Mouse (Mus musculus) gastrocnemius, adult 2 months (tissue): ENCODE measurements around the gene Adrm1. TPM values are rescaled to one million over a fixed set of nuclear protein-coding genes. Genes with fewer than 3 reads are reported as not detected.
"Not testable (repeated sequence)": the region's sequence is repeated elsewhere in the genome, so short reads cannot be mapped to it uniquely, and the experiment has no call there.

Experiments used
- DNase-seq: peaks from one replicate; pipeline ENCODE4 v3.0.0; 2022
- H3K27ac ChIP-seq: fragments of 200-600 bp; 2 replicates; pipeline ENCODE4 v1.8.1; 2022; ENCODE audit warnings: mild to moderate bottlenecking
- H3K4me3 ChIP-seq: fragments of 200-600 bp; 2 replicates; pipeline ENCODE4 v1.8.1; 2022; ENCODE audit warnings: mild to moderate bottlenecking, moderate library complexity
- CTCF ChIP-seq: fragments of 200-600 bp; IDR thresholded peaks from 2 replicates; pipeline ENCODE4 v1.8.1; 2022; ENCODE audit warnings: antibody characterized with exemption, mild to moderate bottlenecking, moderate library complexity
- intact Hi-C: fragments of 180-260 bp; cut with DNase I; formaldehyde crosslinking; loops from one replicate; pipeline ENCODE4 v1.15.1; 2025
- total RNA-seq, 2 experiments: library from RNA; stranded (reverse); gene quantifications; 2 replicates each; pipeline ENCODE4 v1.2.3; 2021

Gene Adrm1
- total RNA-seq, 2 experiments from 2014 or later, result 99.5 to 121 TPM

DNA sequence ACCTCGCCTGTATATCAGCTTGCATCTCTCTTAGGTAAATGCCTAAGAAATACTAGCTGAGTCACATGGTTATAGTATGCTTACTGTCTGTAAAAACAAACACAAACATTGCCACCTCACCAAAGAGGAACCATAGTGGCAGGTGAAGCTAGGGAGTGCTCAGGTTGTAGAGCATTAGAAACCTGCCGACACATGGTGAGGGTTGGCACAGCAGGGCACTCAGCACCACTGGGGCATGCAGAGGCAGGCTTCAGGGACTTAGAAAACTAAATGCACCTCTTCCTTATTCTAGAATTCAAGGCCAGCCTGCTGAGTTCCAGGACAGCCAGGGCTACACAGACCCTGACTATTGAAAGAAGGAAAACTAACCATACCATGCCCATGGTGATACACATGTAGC is 4.4 kb upstream of the Adrm1 start:
- H3K4me3 ChIP-seq, result no peak overlapping the region
- intact Hi-C loops, result no loop called here
- H3K27ac ChIP-seq, result no peak overlapping the region
- DNase-seq, result no peak
- TF ChIP-seq CTCF, result no peak

DNA sequence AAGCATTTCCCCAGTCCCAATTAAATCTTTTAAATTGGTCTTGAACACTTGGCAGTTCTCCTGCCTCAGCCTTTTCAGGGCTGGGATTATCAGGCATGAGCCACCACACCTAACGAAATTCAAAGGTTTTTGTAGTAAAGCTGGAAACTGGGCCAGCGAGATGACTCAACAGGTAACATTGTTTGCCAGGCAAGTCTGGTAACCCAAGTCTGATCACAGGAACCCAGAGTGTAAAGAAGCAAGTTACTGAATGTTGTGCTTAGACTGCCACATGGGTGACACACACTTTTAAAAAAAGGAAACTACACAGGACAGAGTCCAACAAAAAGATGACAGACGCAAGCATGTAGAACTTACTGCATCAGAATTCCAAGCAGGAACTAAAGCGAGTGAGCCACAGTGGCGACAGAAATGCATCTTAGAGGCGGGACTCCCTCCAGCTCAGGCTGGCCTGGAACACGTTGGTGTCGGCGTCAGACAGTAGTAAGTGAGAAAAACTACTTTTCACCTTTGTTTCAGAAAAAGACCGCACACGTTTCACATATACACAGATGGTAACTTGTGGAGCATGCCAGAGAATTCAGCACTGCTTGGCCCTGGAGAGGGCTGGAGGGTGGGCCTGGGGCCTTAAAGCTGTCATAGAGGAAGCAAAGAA is 1.0 kb upstream of the Adrm1 start:
- H3K27ac ChIP-seq, result peak overlapping the region; percentile 83
- no peak for DNase-seq
- intact Hi-C loops, result no loop called here
- TF ChIP-seq CTCF, result no peak
- peak overlapping the region; percentile 89; the same call in 1 of the 2 replicates for H3K4me3 ChIP-seq

- no peak for DNase-seq
- intact Hi-C loops, result loop anchor here (1.0 kb wide), 1 partner anchor 80 kb away; no protein-coding TSS in a partner anchor
- TF ChIP-seq CTCF, result no peak
- H3K27ac ChIP-seq, result peak overlapping the region; percentile 98
- peak overlapping the region; percentile 89 for H3K4me3 ChIP-seq
Measured at GRCm38 (mm10) chr2:180171522-180172070, 311 bp downstream of the Adrm1 start.

DNA sequence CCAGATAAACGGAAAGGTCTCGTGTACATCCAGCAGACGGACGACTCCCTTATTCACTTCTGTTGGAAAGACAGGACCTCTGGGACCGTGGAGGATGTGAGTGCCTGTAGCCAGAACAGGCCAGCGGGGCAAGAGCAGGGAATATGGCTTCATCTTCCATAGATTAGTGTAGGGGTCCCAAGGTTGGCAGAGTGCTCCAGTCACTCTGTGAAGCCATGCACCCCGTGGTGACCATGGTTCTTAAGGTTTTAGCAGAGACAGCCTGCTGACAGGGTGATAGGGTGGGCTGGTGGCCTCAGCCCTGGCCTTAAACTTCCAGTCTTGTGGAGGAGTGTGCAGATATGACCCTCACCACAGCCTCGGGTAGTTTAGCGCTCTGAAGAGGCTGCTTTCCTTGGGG is 867 bp downstream of the Adrm1 start:
- DNase-seq, result peak; percentile 17
- intact Hi-C loops, result no loop called here

GRCm38 (mm10) chr2:180173163-180173562 is 1.9 kb downstream of the Adrm1 start:
- Histone ChIP-seq H3K27ac (peak overlapping the region; percentile 98), H3K4me3 (peak overlapping the region; percentile 89)
- no peak for DNase-seq
- intact Hi-C loops, result no loop called here
- peak; percentile 20 for TF ChIP-seq CTCF

More for the DNA sequence above, 867 bp downstream of the Adrm1 start:
- H3K27ac ChIP-seq, result peak overlapping the region; percentile 98
- no peak for TF ChIP-seq CTCF
- peak overlapping the region; percentile 89 for H3K4me3 ChIP-seq

- H3K27ac ChIP-seq, intact Hi-C loops: not testable (repeated sequence)
- H3K4me3 ChIP-seq, result peak overlapping the region; percentile 89
- peak; percentile 31 for DNase-seq
Measured at GRCm38 (mm10) chr2:180173711-180174110, 2.4 kb downstream of the Adrm1 start.

GRCm38 (mm10) chr2:180174121-180174520 is 2.8 kb downstream of the Adrm1 start:
- H3K4me3 ChIP-seq, result peak overlapping the region; percentile 26; the same call in 1 of the 2 replicates
- no peak for TF ChIP-seq CTCF
- peak; percentile 23 for DNase-seq
- intact Hi-C loops, result no loop called here
- H3K27ac ChIP-seq, result no peak overlapping the region

DNA sequence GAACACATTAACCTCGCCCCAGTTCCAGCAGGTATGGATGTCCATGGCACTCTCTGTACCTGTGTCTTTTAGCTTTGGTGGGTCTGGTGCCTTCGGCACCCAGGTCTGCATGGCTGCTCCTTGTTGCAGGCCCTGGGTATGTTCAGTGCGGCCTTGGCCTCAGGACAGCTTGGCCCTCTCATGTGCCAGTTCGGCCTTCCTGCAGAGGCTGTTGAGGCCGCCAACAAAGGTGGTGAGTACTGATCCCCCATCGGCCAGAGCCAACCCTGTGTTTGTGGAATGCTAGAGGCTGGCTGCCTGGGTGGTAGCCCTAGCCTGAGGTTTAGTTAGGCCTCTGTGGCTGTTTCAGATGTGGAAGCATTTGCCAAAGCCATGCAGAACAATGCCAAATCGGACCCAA is 4.4 kb downstream of the Adrm1 start:
- no peak overlapping the region for H3K4me3 ChIP-seq

GRCm38 (mm10) chr2:180181542-180181941 is 10.3 kb downstream of the Adrm1 start:
- no peak for TF ChIP-seq CTCF
- intact Hi-C loops, result no loop called here
- no peak for DNase-seq
- no peak overlapping the region for H3K27ac ChIP-seq
- no peak overlapping the region for H3K4me3 ChIP-seq

More for the DNA sequence above, 4.4 kb downstream of the Adrm1 start:
- DNase-seq, result no peak
- no peak for TF ChIP-seq CTCF
- intact Hi-C loops, result no loop called here
- H3K27ac ChIP-seq, result no peak overlapping the region

DNA sequence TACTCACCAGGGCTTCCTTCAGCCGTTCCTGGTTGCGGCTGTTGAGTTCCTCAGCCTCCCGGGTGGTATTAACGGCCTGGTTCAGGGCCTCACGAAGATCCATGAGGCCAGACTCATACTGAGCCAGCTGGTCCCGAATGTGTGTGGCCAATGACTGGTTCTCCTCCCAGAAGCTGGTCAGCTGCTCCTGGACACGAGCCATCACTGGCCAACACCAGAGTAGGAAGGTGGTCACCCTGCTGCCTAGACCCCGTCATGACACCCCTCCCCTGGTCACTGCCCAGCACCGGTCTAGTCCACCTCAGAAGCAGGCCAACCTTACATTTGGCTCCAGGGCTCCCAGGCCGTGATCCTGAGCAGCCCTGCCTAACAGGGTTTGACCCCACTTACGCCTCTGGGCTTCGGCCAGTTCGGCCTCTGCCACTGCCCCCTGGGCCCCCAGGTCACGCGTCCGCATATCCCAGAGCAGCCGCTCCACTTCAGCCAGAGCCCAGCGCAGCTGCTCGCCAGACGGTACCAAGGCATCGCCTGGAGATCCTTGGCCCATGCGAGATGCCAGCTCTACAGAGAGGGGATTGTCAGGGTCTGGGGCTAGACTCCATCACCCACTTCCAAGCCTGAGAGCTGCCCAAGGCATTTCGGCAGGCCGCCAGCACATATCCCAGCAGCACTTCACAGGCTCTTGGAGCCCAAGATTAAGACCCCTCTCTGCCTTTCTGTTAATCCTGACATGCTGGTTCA is 12.9 kb downstream of the Adrm1 start:
- no peak overlapping the region for H3K27ac ChIP-seq
- intact Hi-C loops, result loop anchor here (2.0 kb wide), 1 partner anchor 67 kb away; no protein-coding TSS in a partner anchor
- TF ChIP-seq CTCF, result no peak
- no peak overlapping the region for H3K4me3 ChIP-seq
- no peak for DNase-seq

DNA sequence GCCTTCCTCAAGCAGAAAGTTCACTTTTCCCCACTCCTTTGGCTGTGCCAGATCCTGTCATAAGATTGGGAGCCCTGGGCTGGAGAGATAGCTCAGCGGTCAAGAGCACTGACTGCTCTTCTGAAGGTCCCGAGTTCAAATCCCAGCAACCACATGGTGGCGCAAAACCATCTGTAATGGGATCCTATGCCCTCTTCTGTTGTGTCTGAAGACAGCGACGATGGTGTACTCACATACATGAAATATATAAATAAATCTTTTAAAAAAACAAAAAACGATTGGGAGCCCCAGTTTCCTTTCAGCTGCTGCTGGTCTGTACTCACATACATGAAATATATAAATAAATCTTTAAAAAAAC is 13.4 kb downstream of the Adrm1 start:
- TF ChIP-seq CTCF, result peak; percentile 36; the same call in 1 of the 2 replicates
- H3K27ac ChIP-seq, result no peak overlapping the region; the same call in 1 of the 2 replicates
- no peak for DNase-seq
- intact Hi-C loops, result loop anchor here (2.0 kb wide), 1 partner anchor 66 kb away; no protein-coding TSS in a partner anchor
- H3K4me3 ChIP-seq, result no peak overlapping the region

DNA sequence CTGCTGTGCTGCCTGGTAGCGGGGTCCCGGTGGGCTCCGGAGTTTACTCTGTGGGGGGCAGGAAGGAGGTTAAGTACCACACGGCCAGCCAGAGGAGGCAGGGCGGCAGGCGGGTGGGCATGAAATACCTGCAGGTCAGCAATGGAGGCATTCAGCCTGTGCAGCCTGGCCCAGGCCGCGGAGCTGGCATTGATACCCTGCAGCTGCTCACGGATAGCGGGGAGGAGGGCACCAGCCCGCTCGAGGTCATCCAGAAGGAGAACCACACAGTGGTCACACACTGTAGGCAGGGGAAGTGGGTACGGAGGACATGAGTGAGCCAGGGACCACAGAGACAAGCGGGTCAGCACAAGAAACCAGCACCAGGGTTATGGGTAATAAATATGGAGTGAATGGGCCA is 14.4 kb downstream of the Adrm1 start:
- peak; percentile 88 for DNase-seq
- H3K27ac ChIP-seq, result peak overlapping the region; percentile 84
- no peak overlapping the region for H3K4me3 ChIP-seq
- no peak for TF ChIP-seq CTCF
- intact Hi-C loops, result loop anchor here (2.0 kb wide), 1 partner anchor 65 kb away; no protein-coding TSS in a partner anchor

GRCm38 (mm10) chr2:180187362-180187761 is 16.1 kb downstream of the Adrm1 start:
- TF ChIP-seq CTCF, result no peak
- H3K27ac ChIP-seq, result no peak overlapping the region
- intact Hi-C loops, result no loop called here
- DNase-seq, result no peak
- no peak overlapping the region for H3K4me3 ChIP-seq
